Mouse (Mus musculus) embryonic fibroblast, embryonic 13.5 days (primary cell): ENCODE results near the gene Plrg1.

Experiments used
- CTCF ChIP-seq: IDR thresholded peaks from 2 replicates; pipeline ENCODE4 v1.5.1; 2011; ENCODE audit warnings: mild to moderate bottlenecking, control low read depth, low read length, moderate library complexity, borderline replicate concordance; ENCODE audit not compliant: insufficient read depth
- POLR2A ChIP-seq: IDR thresholded peaks from 2 replicates; pipeline ENCODE4 v1.6.1; 2011; ENCODE audit warnings: low read depth, mild to moderate bottlenecking, control low read depth, low read length, moderate library complexity

GRCm38 (mm10) chr3:83102286-83102685, 47.0 kb downstream of the Plrg1 start:
- no peak for TF ChIP-seq CTCF
- no peak for TF ChIP-seq POLR2A
